Mouse (Mus musculus) liver, postnatal 0 days (tissue): Measurements from ENCODE around the gene Acer3. TPM values are rescaled to one million over a fixed set of nuclear protein-coding genes. Genes with fewer than 3 reads are reported as not detected.

Source experiments
- ATAC-seq: fragments of 200-750 bp; cut with Nextera tagmentation; 2 replicates; pipeline ENCODE4 v1.8.0; 2017; ENCODE audit warnings: mild to moderate bottlenecking, moderate library complexity
- DNase-seq: peaks from one replicate; pipeline ENCODE4 v3.0.0-alpha.2; 2016
- H3K27ac ChIP-seq: fragments of 300-500 bp; sonication (generic); 2 replicates; pipeline ENCODE4 v1.5.1; 2014; ENCODE audit warnings: antibody characterized with exemption, moderate library complexity, mild to moderate bottlenecking, low read depth
- H3K27me3 ChIP-seq: fragments of 300-500 bp; sonication (generic); 2 replicates; pipeline ENCODE4 v1.6.1; 2014; ENCODE audit warnings: low read length, control low read depth, mixed read lengths; ENCODE audit not compliant: insufficient read depth
- H3K36me3 ChIP-seq: fragments of 300-500 bp; sonication (generic); replicated peaks from 2 replicates; pipeline ENCODE4 v1.6.1; 2014; ENCODE audit warnings: mild to moderate bottlenecking, control low read depth, low read length, moderate library complexity, mixed read lengths; ENCODE audit not compliant: insufficient read depth
- H3K4me1 ChIP-seq: fragments of 300-500 bp; sonication (generic); 2 replicates; pipeline ENCODE4 v1.6.1; 2014; ENCODE audit warnings: antibody characterized with exemption, mild to moderate bottlenecking, control low read depth; ENCODE audit not compliant: insufficient read depth
- H3K4me2 ChIP-seq: fragments of 300-500 bp; sonication (generic); 2 replicates; pipeline ENCODE4 v1.6.1; 2014; ENCODE audit warnings: low read depth, mild to moderate bottlenecking, low read length, moderate library complexity, mixed read lengths
- H3K4me3 ChIP-seq: fragments of 300-500 bp; sonication (generic); 2 replicates; pipeline ENCODE4 v1.5.1; 2014; ENCODE audit warnings: low read depth, low read length
- H3K9ac ChIP-seq: fragments of 300-500 bp; sonication (generic); replicated peaks from 2 replicates; pipeline ENCODE4 v1.6.1; 2014; ENCODE audit warnings: mild to moderate bottlenecking, moderate library complexity
- H3K9me3 ChIP-seq: fragments of 300-500 bp; sonication (generic); 2 replicates; pipeline ENCODE4 v1.6.1; 2016; ENCODE audit warnings: mild to moderate bottlenecking, control low read depth, low read length, mixed read lengths
- CTCF ChIP-seq: sonication (generic); IDR thresholded peaks from 2 replicates; pipeline ENCODE4 v1.5.1; 2016; ENCODE audit warnings: antibody characterized with exemption, low read depth
- EP300 ChIP-seq: IDR thresholded peaks from 2 replicates; pipeline ENCODE4 v1.6.1; 2016; ENCODE audit warnings: antibody characterized with exemption, low read depth, mild to moderate bottlenecking
- WGBS: fragments of 180-500 bp; shearing (Covaris S2); extraction: QIAGEN DNeasy Blood & Tissue Kit; methylation state at CpG from one replicate; pipeline ENCODE4 v1.1.7; 2014; ENCODE audit not compliant: insufficient replicate concordance; 5-methylcytosine and 5-hydroxymethylcytosine counted together
- polyA plus RNA-seq: library from polyadenylated mRNA; unstranded; fragments of >200 nt; fragmentation: Nextera tagmentation; extraction: Ambion mirVana; gene quantifications from 2 replicates; pipeline ENCODE4 v1.2.1, GENCODE M21; 2015

Acer3 gene
- polyA plus RNA-seq, 1 experiment from 2014 or later = 18.7 TPM

- DNase-seq = no peak
- H3K36me3 ChIP-seq = no peaks in the 10 kb centered on the region
- ATAC-seq = peak; percentile 65
- H3K9ac ChIP-seq = no peak overlapping the region
- no peak overlapping the region for H3K4me3 ChIP-seq
- H3K4me2 ChIP-seq = no peak overlapping the region
- no peaks in the 10 kb centered on the region for H3K27me3 ChIP-seq
- H3K9me3 ChIP-seq = no peaks in the 10 kb centered on the region
- H3K4me1 ChIP-seq = peaks cover 20% of the 10 kb centered on the region
- no peak overlapping the region for H3K27ac ChIP-seq
- TF ChIP-seq CTCF (no peak), EP300 (peak; percentile 77)
- WGBS = 56% methylated on average over 5 of the region's 5 CpGs
Measured at GRCm38 (mm10) chr7:98323288-98324019, 2.4 kb upstream of the Acer3 start.

GRCm38 (mm10) chr7:98322415-98322814 lies 1.4 kb upstream of the Acer3 start:
- no peak for TF ChIP-seq EP300
- no peak for TF ChIP-seq CTCF
- Histone ChIP-seq H3K27me3 (no peaks in the 10 kb centered on the region), H3K9me3 (no peaks in the 10 kb centered on the region), H3K9ac (no peak overlapping the region), H3K36me3 (no peaks in the 10 kb centered on the region), H3K4me3 (no peak overlapping the region), H3K4me2 (no peak overlapping the region), H3K4me1 (peaks cover 20% of the 10 kb centered on the region), H3K27ac (no peak overlapping the region)
- 46% methylated on average over 3 of the region's 3 CpGs for WGBS
- ATAC-seq (no peak), DNase-seq (no peak)

- Histone ChIP-seq H3K9ac (no peak overlapping the region), H3K27me3 (no peaks in the 10 kb centered on the region), H3K9me3 (no peaks in the 10 kb centered on the region), H3K36me3 (no peaks in the 10 kb centered on the region), H3K4me3 (no peak overlapping the region), H3K4me2 (no peak overlapping the region), H3K27ac (no peak overlapping the region), H3K4me1 (peaks cover 23% of the 10 kb centered on the region)
- ATAC-seq = no peak
- TF ChIP-seq EP300 (no peak), CTCF (no peak)
- DNase-seq = no peak
- WGBS = 76% methylated on average over 7 of the region's 7 CpGs
Measured at GRCm38 (mm10) chr7:98320006-98320556, 927 bp downstream of the Acer3 start.

- Histone ChIP-seq H3K4me3 (no peak overlapping the region), H3K9ac (no peak overlapping the region), H3K4me2 (no peak overlapping the region), H3K9me3 (no peaks in the 10 kb centered on the region), H3K4me1 (peaks cover 5% of the 10 kb centered on the region; the same call in 1 of the 2 replicates), H3K27me3 (no peaks in the 10 kb centered on the region), H3K27ac (no peak overlapping the region), H3K36me3 (no peaks in the 10 kb centered on the region)
- WGBS = 42% methylated on average over 2 of the region's 2 CpGs
- no peak for TF ChIP-seq CTCF
- no peak for TF ChIP-seq EP300
- DNase-seq (no peak), ATAC-seq (peak; percentile 64)
Measured at GRCm38 (mm10) chr7:98316568-98316967, 4.4 kb downstream of the Acer3 start.

GRCm38 (mm10) chr7:98315087-98315486 lies 5.9 kb downstream of the Acer3 start:
- DNase-seq (no peak), ATAC-seq (no peak)
- Histone ChIP-seq H3K27me3 (no peaks in the 10 kb centered on the region), H3K4me3 (no peak overlapping the region), H3K4me2 (no peak overlapping the region), H3K4me1 (0 out of 2 replicates have a peak, but pooled peaks cover 3% of the 10 kb centered on the region), H3K36me3 (no peaks in the 10 kb centered on the region), H3K9me3 (no peaks in the 10 kb centered on the region), H3K27ac (no peak overlapping the region), H3K9ac (no peak overlapping the region)
- TF ChIP-seq EP300 = no peak
- peak; percentile 42 for TF ChIP-seq CTCF
- 83% methylated on average over 2 of the region's 2 CpGs for WGBS

GRCm38 (mm10) chr7:98312185-98312920 lies 8.7 kb downstream of the Acer3 start:
- H3K9me3 ChIP-seq = no peaks in the 10 kb centered on the region
- WGBS = 64% methylated on average over 4 of the region's 4 CpGs
- TF ChIP-seq CTCF (no peak), EP300 (no peak)
- no peak overlapping the region for H3K9ac ChIP-seq
- H3K27me3 ChIP-seq = no peaks in the 10 kb centered on the region
- H3K4me3 ChIP-seq = no peak overlapping the region
- no peak overlapping the region for H3K4me2 ChIP-seq
- DNase-seq = no peak
- peaks cover 13% of the 10 kb centered on the region for H3K4me1 ChIP-seq
- no peak for ATAC-seq
- H3K36me3 ChIP-seq = no peaks in the 10 kb centered on the region
- H3K27ac ChIP-seq = no peak overlapping the region
